In genomic region chr2:76124821-76125220, GRCm38 (mm10) we compare ENCODE assay signal across 16 mouse cellular contexts.
A peak's percentile ranks its signal among the peaks of the same experiment; 100 is the strongest.
DNase-seq lines count a peak whose midpoint lies in the region; ATAC-seq and TF ChIP-seq lines count a peak whose summit lies in the region.
"Had no signal": no experiment of that assay in that cellular context is flagged by ENCODE, and none has a peak within 500 bp of the region (broad histone marks: within the 10 kb centered on the region; RNA-seq: fewer than 3 reads in every experiment).

No protein-coding gene starts in this region.

- no peak overlapping the region for H3K27ac ChIP-seq in midbrain, embryonic 11.5 days (ENCODE audit: low read depth, low read length)
- H3K27ac ChIP-seq in intestine, postnatal 0 days (ENCODE audit: low read depth, low read length), result no peak overlapping the region
- H3K27ac ChIP-seq: embryonic facial prominence, embryonic 15.5 days; forebrain, embryonic 13.5 days; kidney, embryonic 15.5 days; liver, embryonic 13.5 days; neural tube, embryonic 12.5 days had no signal

- peak; percentile 48 for DNase-seq in layer of hippocampus, adult 11-12 months (ENCODE audit: low spot score)
- DNase-seq in layer of hippocampus, postnatal 10 days (ENCODE audit: low spot score in 2 of 2), result no peak
- peak; percentile 71 for DNase-seq in brain, embryonic 14.5 days (ENCODE audit: low read depth)
- peak; percentile 21 to 48 for DNase-seq in frontal cortex, postnatal 36 days (ENCODE audit: low spot score in 2 of 2)
- peak; percentile 17 to 20 for DNase-seq in left cerebral cortex, postnatal 36 days (ENCODE audit: low spot score in 2 of 2)
- no peak for DNase-seq in midbrain, embryonic 11.5 days (ENCODE audit: low spot score, missing footprints)
- DNase-seq: adrenal gland, postnatal 10 days; cerebellum, adult 9-11 months; heart, postnatal 4 days; liver, embryonic 13.5 days had no signal

- intact Hi-C loops in left cerebral cortex, postnatal 36 days (cut with DNase I), result loop anchor here (10.0 kb wide), 2 partner anchors 110 to 220 kb away; no protein-coding TSS in a partner anchor

- H3K9me3 ChIP-seq in midbrain, embryonic 11.5 days (ENCODE audit: control insufficient read depth, low read length), result no peaks in the 10 kb centered on the region
- H3K9me3 ChIP-seq in intestine, postnatal 0 days (ENCODE audit: control insufficient read depth), result no peaks in the 10 kb centered on the region
- H3K9me3 ChIP-seq: embryonic facial prominence, embryonic 15.5 days; forebrain, embryonic 13.5 days; heart, embryonic 12.5 days; kidney, embryonic 15.5 days; liver, embryonic 13.5 days; neural tube, embryonic 12.5 days had no signal

- H3K27me3 ChIP-seq in midbrain, embryonic 11.5 days (ENCODE audit: control insufficient read depth, insufficient read depth, low read length), result no peaks in the 10 kb centered on the region
- H3K27me3 ChIP-seq in intestine, postnatal 0 days (replicated peaks; ENCODE audit: control insufficient read depth, insufficient read depth, low read length), result no peaks in the 10 kb centered on the region
- H3K27me3 ChIP-seq: embryonic facial prominence, embryonic 15.5 days; forebrain, embryonic 13.5 days; heart, embryonic 12.5 days; kidney, embryonic 15.5 days; liver, embryonic 13.5 days; neural tube, embryonic 12.5 days had no signal

- no peak for ATAC-seq in midbrain, embryonic 11.5 days (ENCODE audit: low FRiP score)
- ATAC-seq in intestine, postnatal 0 days, result no peak
- ATAC-seq: forebrain, embryonic 13.5 days had no signal

- no peak overlapping the region for H3K4me3 ChIP-seq in midbrain, embryonic 11.5 days (ENCODE audit: low read depth, low read length)
- no peak overlapping the region for H3K4me3 ChIP-seq in intestine, postnatal 0 days (ENCODE audit: low read depth, low read length)
- H3K4me3 ChIP-seq: embryonic facial prominence, embryonic 15.5 days; forebrain, embryonic 13.5 days; heart, embryonic 12.5 days; kidney, embryonic 15.5 days; liver, embryonic 13.5 days; neural tube, embryonic 12.5 days had no signal

- 76% methylated on average over 6 of the region's 6 CpGs for WGBS in midbrain, embryonic 11.5 days
- 67% methylated on average over 6 of the region's 6 CpGs for WGBS in intestine, postnatal 0 days

- TF ChIP-seq POLR2A in brain, embryonic 14.5 days (IDR thresholded peaks at IDR 0.05; ENCODE audit: borderline replicate concordance, extremely low read depth, insufficient read depth, insufficient read length, poor library complexity, severe bottlenecking), result no peak

- H3K9ac ChIP-seq in midbrain, embryonic 11.5 days (ENCODE audit: low read length), result no peak overlapping the region
- no peak overlapping the region for H3K9ac ChIP-seq in intestine, postnatal 0 days (ENCODE audit: low read depth, low read length)
- H3K9ac ChIP-seq: embryonic facial prominence, embryonic 15.5 days; forebrain, embryonic 13.5 days; heart, embryonic 12.5 days; kidney, embryonic 15.5 days; liver, embryonic 13.5 days; neural tube, embryonic 12.5 days had no signal

- H3K36me3 ChIP-seq in midbrain, embryonic 11.5 days (ENCODE audit: control insufficient read depth, insufficient read depth, low read length), result no peaks in the 10 kb centered on the region
- H3K36me3 ChIP-seq in intestine, postnatal 0 days (ENCODE audit: control insufficient read depth, insufficient read depth), result no peaks in the 10 kb centered on the region
- H3K36me3 ChIP-seq: embryonic facial prominence, embryonic 15.5 days; heart, embryonic 12.5 days; kidney, embryonic 15.5 days; liver, embryonic 13.5 days; neural tube, embryonic 12.5 days had no signal

- no peak overlapping the region for H3K4me2 ChIP-seq in midbrain, embryonic 11.5 days
- H3K4me2 ChIP-seq in intestine, postnatal 0 days (replicated peaks; ENCODE audit: low read depth), result no peak overlapping the region
- H3K4me2 ChIP-seq: embryonic facial prominence, embryonic 15.5 days; forebrain, embryonic 13.5 days; heart, embryonic 12.5 days; kidney, embryonic 15.5 days; liver, embryonic 13.5 days; neural tube, embryonic 12.5 days had no signal

- no peak for TF ChIP-seq CTCF in brain, embryonic 14.5 days (IDR thresholded peaks at IDR 0.05; ENCODE audit: borderline replicate concordance, extremely low read depth, insufficient read depth, insufficient read length)
- TF ChIP-seq CTCF in intestine, postnatal 0 days (IDR thresholded peaks at IDR 0.05; ENCODE audit: low read depth), result no peak

- H3K4me1 ChIP-seq in midbrain, embryonic 11.5 days (ENCODE audit: control insufficient read depth, insufficient read depth, low read length), result no peaks in the 10 kb centered on the region
- H3K4me1 ChIP-seq in intestine, postnatal 0 days (replicated peaks; ENCODE audit: control insufficient read depth, insufficient read depth, low read length), result 0 out of 2 replicates have a peak, but pooled peaks cover 6% of the 10 kb centered on the region
- H3K4me1 ChIP-seq: embryonic facial prominence, embryonic 15.5 days; heart, embryonic 12.5 days; liver, embryonic 13.5 days had no signal

Comparison
In these comparisons a context has a peak if more than half of its experiments do, and no peak if none do; other contexts are left out.
1. DNase-seq: peak in layer of hippocampus, adult 11-12 months (single experiment), brain, embryonic 14.5 days (single experiment), frontal cortex, postnatal 36 days (2 of 2) and left cerebral cortex, postnatal 36 days (2 of 2); none in layer of hippocampus, postnatal 10 days (0 of 2) and midbrain, embryonic 11.5 days (single experiment).